ENCODE assay signal across 16 mouse cellular contexts in the genomic region with DNA sequence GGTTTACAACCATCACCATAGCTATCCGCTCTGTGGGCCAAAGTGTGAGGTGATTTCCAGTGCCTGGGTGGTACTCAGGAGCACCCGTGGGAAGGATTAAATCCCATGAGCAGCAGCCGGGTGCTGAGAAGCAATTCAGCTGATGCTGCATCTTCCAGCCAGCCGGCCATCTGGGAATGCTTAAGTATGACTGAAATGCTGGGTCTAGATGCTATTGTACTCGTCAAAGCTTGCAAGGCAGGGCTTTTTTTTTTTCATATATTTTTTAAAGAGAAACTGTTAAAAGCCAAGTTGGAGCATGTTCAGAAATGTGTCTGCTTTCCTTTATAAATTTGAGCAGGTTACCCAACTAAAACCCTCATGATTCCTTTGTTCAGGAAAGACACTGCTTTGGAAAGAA.
DNase-seq lines count a peak whose midpoint lies in the region; ATAC-seq and TF ChIP-seq lines count a peak whose summit lies in the region.
"Had no signal": no experiment of that assay in that cellular context is flagged by ENCODE, and none has a peak within 500 bp of the region (broad histone marks: within the 10 kb centered on the region; RNA-seq: fewer than 3 reads in every experiment).

No protein-coding gene starts in this region.

- no peak overlapping the region for H3K9ac ChIP-seq in limb, embryonic 14.5 days (ENCODE audit: low read depth, low read length, severe bottlenecking)
- H3K9ac ChIP-seq: heart, embryonic 13.5 days; hindbrain, embryonic 12.5 days; liver, embryonic 15.5 days had no signal

- peak; percentile 80; the same call in 1 of the 2 replicates for ATAC-seq in limb, embryonic 14.5 days (ENCODE audit: low FRiP score, low read depth)
- ATAC-seq in erythroblast, adult 5-6 weeks (replicated peaks; ENCODE audit: low FRiP score, poor library complexity, severe bottlenecking) = no peak

- intact Hi-C loops in left cerebral cortex, postnatal 4 days (cut with DNase I) = no loop called here

- TF ChIP-seq CTCF in brain, embryonic 14.5 days (IDR thresholded peaks at IDR 0.05; ENCODE audit: borderline replicate concordance, extremely low read depth, insufficient read depth, insufficient read length) = no peak

- H3K27me3 ChIP-seq in limb, embryonic 14.5 days (ENCODE audit: control insufficient read depth, insufficient read depth, low read length) = no peaks in the 10 kb centered on the region
- H3K27me3 ChIP-seq: heart, embryonic 13.5 days; hindbrain, embryonic 12.5 days; liver, embryonic 15.5 days had no signal

- DNase-seq in embryo, embryonic 10.5 days (ENCODE audit: low spot score) = peak; percentile 9
- DNase-seq in embryo, embryonic 10 days (ENCODE audit: low spot score) = no peak
- DNase-seq in left cerebral cortex, adult 18-20 months (ENCODE audit: low spot score in 2 of 2) = peak; percentile 36 to 54
- DNase-seq in left cerebral cortex, postnatal 4 days = no peak
- peak; percentile 30 for DNase-seq in brain, embryonic 14.5 days (ENCODE audit: low read depth)
- peak; percentile 72 for DNase-seq in limb, embryonic 14.5 days (ENCODE audit: low spot score)
- DNase-seq in spleen, adult 12 weeks (ENCODE audit: low spot score) = no peak
- DNase-seq: cerebellum, adult 2 months; gastrocnemius, postnatal 10 days; thymus, adult 18-20 months had no signal

- WGBS in limb, embryonic 14.5 days = 28% methylated on average over 5 of the region's 5 CpGs

- no peak for TF ChIP-seq POLR2A in brain, embryonic 14.5 days (IDR thresholded peaks at IDR 0.05; ENCODE audit: borderline replicate concordance, extremely low read depth, insufficient read depth, insufficient read length, poor library complexity, severe bottlenecking)
- TF ChIP-seq POLR2A in limb, embryonic 14.5 days (IDR thresholded peaks at IDR 0.05; ENCODE audit: borderline replicate concordance, extremely low read depth, insufficient read depth, insufficient read length) = no peak

- no peak overlapping the region for H3K4me3 ChIP-seq in limb, embryonic 14.5 days (replicated peaks; ENCODE audit: low read length)
- H3K4me3 ChIP-seq: erythroblast, embryonic 14.5 days; heart, embryonic 13.5 days; hindbrain, embryonic 12.5 days; left cerebral cortex, adult 2 months; liver, embryonic 15.5 days had no signal

- no peak overlapping the region for H3K4me2 ChIP-seq in limb, embryonic 14.5 days (replicated peaks; ENCODE audit: low read depth, low read length, severe bottlenecking)
- H3K4me2 ChIP-seq: heart, embryonic 13.5 days; hindbrain, embryonic 12.5 days; liver, embryonic 15.5 days had no signal

- H3K9me3 ChIP-seq in limb, embryonic 14.5 days (ENCODE audit: control insufficient read depth, low read length) = peaks cover 12% of the 10 kb centered on the region
- H3K9me3 ChIP-seq: liver, embryonic 15.5 days had no signal

- H3K4me1 ChIP-seq in limb, embryonic 14.5 days (ENCODE audit: control insufficient read depth, insufficient read depth, low read length) = 0 out of 2 replicates have a peak, but pooled peaks cover 8% of the 10 kb centered on the region
- H3K4me1 ChIP-seq: hindbrain, embryonic 12.5 days had no signal

- H3K27ac ChIP-seq in limb, embryonic 14.5 days (replicated peaks; ENCODE audit: low read depth, low read length) = peak overlapping the region; percentile 50
- H3K27ac ChIP-seq: heart, embryonic 13.5 days; hindbrain, embryonic 12.5 days; left cerebral cortex, adult 2 months; liver, embryonic 15.5 days had no signal

- peaks cover 42% of the 10 kb centered on the region for H3K36me3 ChIP-seq in limb, embryonic 14.5 days (ENCODE audit: control insufficient read depth, insufficient read depth, low read length)

Comparison
In these comparisons a context has a peak if more than half of its experiments do, and no peak if none do; other contexts are left out.
1. DNase-seq: peak in embryo, embryonic 10.5 days (single experiment), left cerebral cortex, adult 18-20 months (2 of 2), brain, embryonic 14.5 days (single experiment) and limb, embryonic 14.5 days (single experiment); none in embryo, embryonic 10 days (single experiment), left cerebral cortex, postnatal 4 days (single experiment) and spleen, adult 12 weeks (single experiment).